Mouse (Mus musculus) layer of hippocampus, postnatal 14 days (tissue): ENCODE data around the gene Sarnp. TPM values are rescaled to one million over a fixed set of nuclear protein-coding genes. Genes with fewer than 3 reads are reported as not detected.
"Not testable (repeated sequence)": the region's sequence is repeated elsewhere in the genome, so short reads cannot be mapped to it uniquely, and the experiment has no call there.

Experiments used
- DNase-seq, 2 experiments: peaks; one replicate each; pipeline ENCODE4 v3.0.0; 2021 to 2022; ENCODE audit warnings: low spot score in 2 of 2, mixed read lengths in 1 of 2
- total RNA-seq, 2 experiments: library from RNA; stranded (reverse); gene quantifications; 2 replicates each; pipeline ENCODE4 v1.2.3; 2021

Sarnp gene
- total RNA-seq, 2 experiments from 2014 or later, result 35.5 to 42.2 TPM

- no peak for DNase-seq
These were observed 10.1 kb upstream of the Sarnp start for GRCm38 (mm10) chr10:128807018-128807417.

DNA sequence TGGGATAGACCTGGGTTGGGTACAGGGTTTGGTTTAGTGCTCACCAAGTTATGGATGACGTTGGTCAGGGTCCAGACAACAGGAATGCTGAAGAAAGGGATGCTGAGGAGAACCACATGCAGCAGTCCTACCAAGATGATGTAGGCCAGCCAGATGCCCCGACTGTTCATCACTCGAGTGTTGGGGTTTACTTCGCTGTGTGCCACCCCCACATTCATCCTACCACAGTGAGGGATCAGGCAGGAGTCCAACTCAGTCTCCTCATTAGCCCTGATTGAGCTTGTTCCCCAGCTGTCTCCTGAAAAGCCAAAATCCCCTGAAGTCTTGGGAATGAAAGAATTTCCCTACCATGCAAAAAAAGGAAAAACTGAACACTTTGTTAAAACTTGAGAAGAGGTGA, 3.1 kb downstream of the Sarnp start:
- no peak for DNase-seq

DNA sequence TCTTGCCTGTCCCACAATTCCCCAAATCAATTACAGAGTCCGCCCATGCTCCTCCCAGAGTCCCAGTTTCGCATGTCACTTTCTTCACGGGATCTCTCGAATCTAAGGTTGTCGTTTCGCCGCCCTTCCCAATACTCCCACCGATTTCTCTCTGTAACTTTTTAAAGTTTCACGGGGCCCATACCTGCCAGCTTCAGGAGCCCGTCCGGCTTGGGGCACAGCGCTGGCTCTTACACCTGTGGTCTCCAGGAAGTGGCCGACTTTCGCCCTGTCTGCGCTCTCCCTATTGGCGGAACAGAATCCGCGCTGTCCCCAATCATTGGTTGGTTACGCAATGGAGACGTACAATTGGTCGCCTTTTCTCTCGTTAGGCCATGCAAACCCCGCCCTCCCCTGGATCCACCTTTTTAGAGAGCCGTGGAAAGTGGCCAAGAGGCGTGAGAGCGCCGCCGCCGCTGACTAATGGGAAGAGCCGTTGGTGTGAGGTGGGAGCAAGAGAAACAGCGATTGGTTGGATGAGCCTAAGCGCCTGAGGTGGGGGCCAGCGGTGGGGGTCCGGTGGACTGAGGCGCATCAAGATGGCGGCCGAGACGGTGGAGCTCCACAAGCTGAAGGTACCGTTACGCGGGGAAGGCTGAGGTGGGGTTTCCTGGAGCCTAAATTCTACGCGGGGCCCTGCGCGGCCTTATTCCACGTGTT, 4.4 kb downstream of the Sarnp start, which contains the start of gene Ormdl2:
Ormdl2 (minus strand) TSS at position 288 of the 699 bp plus-strand sequence.
- DNase-seq, result peak; percentile 100

DNA sequence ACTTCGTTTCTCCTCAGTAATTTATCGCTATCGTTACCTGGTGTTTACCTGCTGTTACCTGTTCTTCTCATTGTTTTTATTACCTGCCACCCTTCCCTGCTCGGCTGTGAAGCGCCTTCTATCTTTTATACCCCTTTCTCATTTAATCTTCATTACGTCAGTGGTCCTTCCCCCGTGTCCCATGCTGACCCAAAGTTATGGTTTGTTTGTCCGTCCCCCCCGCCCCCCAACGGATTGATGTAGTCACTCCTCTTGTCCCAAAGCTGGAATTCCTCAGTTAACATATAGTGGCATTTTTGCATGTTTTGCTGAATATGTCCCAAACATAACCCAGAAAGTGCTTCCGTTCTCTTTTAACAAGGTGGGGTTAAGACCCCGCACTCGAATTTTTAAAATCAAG, 5.0 kb downstream of the Sarnp start:
- no peak for DNase-seq

- not testable (repeated sequence) for DNase-seq
These were observed 6.0 kb downstream of the Sarnp start for GRCm38 (mm10) chr10:128823087-128823486.

- no peak for DNase-seq
These were observed 6.7 kb downstream of the Sarnp start for GRCm38 (mm10) chr10:128823821-128824220.

GRCm38 (mm10) chr10:128837400-128837799, 20.3 kb downstream of the Sarnp start:
- DNase-seq, result no peak

- DNase-seq, result no peak
These were observed 22.3 kb downstream of the Sarnp start for GRCm38 (mm10) chr10:128839434-128839833.

- DNase-seq, result no peak
These were observed 23.5 kb downstream of the Sarnp start for GRCm38 (mm10) chr10:128840612-128841011.

DNA sequence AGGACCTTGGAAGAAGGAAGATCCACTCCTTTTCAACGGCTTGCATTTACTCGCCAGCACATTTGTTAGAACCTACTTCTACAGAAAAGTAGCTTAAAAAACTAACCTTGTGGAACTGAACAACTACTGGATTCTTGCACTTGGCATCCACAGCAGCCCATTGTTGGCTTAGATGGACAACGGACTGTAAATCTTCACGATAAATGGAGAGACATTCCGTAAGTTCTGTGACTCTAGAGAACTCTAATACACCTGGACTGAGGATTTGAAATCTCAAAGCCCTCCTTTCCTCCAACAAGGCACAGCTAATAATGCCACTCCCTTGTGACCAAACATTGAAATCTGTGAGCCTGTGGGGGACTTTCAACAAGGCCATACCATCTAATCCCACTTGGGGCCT, 26.1 kb downstream of the Sarnp start:
- no peak for DNase-seq

- DNase-seq, result peak in 1 of 2 experiments; percentile 22
These were observed 28.4 kb downstream of the Sarnp start for GRCm38 (mm10) chr10:128845516-128845915.

DNA sequence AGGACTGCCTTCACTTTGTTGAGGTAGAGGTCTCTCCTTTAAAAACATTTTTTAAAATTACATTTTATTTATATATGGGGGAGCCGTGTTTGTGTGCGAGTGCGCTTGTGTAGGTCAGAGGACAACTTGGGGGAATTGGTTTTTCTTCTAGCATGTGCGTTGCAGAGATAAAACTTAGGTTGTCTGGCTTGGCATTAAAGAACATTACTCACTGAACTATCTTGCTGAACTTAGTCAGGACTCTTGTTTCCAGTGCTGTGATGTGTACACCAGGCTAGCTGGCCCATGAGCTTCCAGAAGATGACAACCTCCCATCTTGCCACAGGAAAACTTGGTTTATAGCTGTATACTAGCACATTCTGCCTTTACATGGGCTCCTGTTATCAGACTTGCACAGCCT, 29.5 kb downstream of the Sarnp start:
- no peak for DNase-seq

GRCm38 (mm10) chr10:128848426-128848825, 31.3 kb downstream of the Sarnp start:
- DNase-seq, result no peak

DNA sequence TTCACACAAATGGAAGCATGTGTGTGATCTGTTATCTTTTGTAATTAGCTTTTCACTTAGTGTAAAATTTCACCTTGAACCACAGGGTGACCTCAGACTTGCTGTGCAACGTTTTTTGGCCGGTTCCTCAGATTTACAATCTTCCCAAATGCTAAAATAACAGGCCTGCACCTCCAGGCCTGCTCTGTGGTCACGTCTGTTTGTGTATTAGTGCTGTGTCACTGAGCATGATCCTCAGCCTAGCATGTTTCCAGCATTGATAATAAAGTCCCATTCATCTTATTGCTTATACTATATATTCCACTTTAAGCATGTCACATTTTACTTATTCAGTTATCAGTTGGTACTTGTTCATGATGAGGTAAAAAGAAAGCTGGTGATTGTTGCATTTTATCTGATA, 33.2 kb downstream of the Sarnp start:
- no peak for DNase-seq

- DNase-seq, result no peak
These were observed 44.0 kb downstream of the Sarnp start for GRCm38 (mm10) chr10:128861176-128861575.

DNA sequence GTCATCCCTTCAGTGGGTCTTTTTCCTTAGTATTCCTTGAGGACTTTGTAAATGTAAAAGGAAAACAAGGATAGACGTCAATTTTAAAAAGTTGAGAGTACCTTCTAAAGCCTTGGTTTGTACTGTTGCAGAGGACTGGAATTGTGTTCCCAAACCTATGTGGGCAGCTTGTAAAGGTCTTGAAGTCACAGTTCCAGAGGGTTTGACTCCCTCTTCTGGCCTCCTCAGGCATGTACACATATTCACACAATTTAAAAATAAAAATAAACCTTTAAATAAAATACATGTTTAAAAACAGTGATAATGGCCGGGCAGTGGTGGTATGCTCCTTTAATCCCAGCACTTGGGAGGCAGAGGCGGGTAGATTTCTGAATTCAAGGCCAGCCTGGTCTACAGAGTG, 48.9 kb downstream of the Sarnp start:
- no peak for DNase-seq

GRCm38 (mm10) chr10:128866518-128866917, 49.4 kb downstream of the Sarnp start:
- DNase-seq, result no peak

DNA sequence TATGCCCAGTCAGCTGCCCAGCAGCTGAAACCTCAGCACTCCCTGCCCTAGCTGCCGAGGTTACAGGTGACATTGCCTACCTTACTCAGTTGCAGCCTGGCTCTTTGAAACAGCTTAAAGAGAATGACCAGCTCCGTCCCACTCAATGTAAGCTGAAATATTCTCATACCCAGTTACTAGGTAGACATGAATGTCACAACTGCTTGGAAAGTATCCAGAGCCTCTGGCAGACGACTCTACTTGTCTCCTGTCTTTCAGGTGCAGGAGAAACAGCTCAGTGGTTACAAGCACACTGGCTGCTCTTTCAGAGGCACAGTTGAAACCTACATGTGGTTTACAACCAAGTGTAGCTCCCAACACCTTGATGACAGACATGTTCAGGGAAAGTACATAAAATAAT, 53.2 kb downstream of the Sarnp start:
- DNase-seq, result no peak

DNA sequence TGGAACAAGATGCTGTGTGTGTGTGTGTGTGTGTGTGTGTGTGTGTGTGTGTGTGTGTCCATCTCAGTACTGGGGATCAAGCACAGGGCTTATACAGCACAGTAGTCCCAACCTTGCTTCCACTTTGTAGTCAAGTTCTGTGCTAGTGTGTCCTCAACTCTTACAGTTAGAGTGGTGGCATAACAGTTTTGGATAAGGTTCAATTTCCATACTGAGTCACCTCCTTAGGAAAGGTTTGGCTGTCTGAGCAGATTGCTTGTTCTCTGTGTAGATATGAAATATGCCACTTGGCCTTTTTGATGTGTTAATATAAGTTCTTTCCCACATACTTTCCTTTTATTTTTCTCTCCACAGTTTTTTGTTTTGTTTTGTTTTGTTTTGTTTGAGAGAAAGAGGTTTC, 61.2 kb downstream of the Sarnp start:
- DNase-seq, result no peak

DNA sequence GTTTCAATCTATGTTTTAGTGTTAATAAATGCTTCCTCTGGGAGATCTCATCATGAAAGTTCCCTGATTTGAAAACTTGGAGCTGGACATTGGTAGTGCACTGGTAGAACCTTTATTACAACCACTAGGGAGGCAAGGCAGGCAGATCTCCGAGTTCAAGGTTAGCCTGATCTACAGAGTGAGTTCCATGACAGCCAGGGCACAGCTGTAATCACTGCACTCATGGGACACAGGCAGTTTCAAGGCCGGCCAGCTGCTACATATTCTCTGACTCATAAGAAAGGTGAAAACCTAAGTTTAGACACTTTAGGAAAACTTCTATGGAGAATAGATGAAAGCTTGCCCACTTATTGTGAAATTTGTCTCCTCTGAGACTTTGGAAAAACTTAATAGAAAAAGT, 61.7 kb downstream of the Sarnp start:
- no peak for DNase-seq

- no peak for DNase-seq
These were observed 64.9 kb downstream of the Sarnp start for GRCm38 (mm10) chr10:128882067-128882466.

GRCm38 (mm10) chr10:128888941-128889827, 72.1 kb downstream of the Sarnp start:
- no peak for DNase-seq
